8 mouse cellular contexts compared by ENCODE assay signal in the genomic region with DNA sequence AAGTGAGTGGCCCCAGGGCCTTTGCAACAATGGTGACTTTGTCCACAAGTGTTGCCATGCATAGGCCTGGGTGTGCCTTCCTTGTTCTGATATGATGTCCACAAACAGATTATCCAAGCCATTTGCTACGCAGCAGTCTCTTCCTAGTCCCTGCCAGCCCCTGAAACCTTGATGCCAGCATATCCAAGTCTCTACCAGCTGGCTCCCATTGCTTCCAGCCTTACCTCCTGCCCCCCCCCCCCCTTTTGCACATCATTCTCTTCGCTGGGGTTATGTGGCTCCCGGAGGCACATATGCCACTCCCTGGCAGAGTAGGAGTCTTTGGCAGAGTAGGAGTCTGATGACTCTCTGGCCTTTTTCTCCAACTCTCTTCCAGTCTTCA. TPM values are rescaled to one million over a fixed set of nuclear protein-coding genes. Genes with fewer than 3 reads are reported as not detected.
DNase-seq lines count a peak whose midpoint lies in the region; ATAC-seq and TF ChIP-seq lines count a peak whose summit lies in the region.

No protein-coding gene starts in this region.

- H3K9me3 ChIP-seq in lung, embryonic 15.5 days: no peaks in the 10 kb centered on the region
- no peaks in the 10 kb centered on the region for H3K9me3 ChIP-seq in limb, embryonic 10.5 days (replicated peaks)

- peaks cover 8% of the 10 kb centered on the region; the same call in 1 of the 2 replicates for H3K27me3 ChIP-seq in lung, embryonic 15.5 days
- H3K27me3 ChIP-seq in limb, embryonic 10.5 days (ENCODE audit: low read depth, poor library complexity, severe bottlenecking): peaks cover 65% of the 10 kb centered on the region

- peak overlapping the region; percentile 34; the same call in 1 of the 2 replicates for H3K9ac ChIP-seq in lung, embryonic 15.5 days

- peak; percentile 26 for DNase-seq in cerebellum, adult 11-12 months
- no peak for DNase-seq in cerebellum, adult 18-20 months
- DNase-seq in lung, postnatal 14 days: no peak
- no peak for DNase-seq in limb, embryonic 10.5 days (ENCODE audit: low spot score)
- no peak for DNase-seq in thymus, postnatal 25 days

- no peaks in the 10 kb centered on the region for H3K4me1 ChIP-seq in lung, embryonic 15.5 days
- peaks cover 15% of the 10 kb centered on the region for H3K4me1 ChIP-seq in limb, embryonic 10.5 days
- peaks cover 16% of the 10 kb centered on the region for H3K4me1 ChIP-seq in olfactory bulb, adult 2 months (ENCODE audit: control insufficient read depth, insufficient read depth, low read length)

- TF ChIP-seq POLR2A in olfactory bulb, adult 2 months (IDR thresholded peaks at IDR 0.05; ENCODE audit: insufficient read depth, low read depth, low read length): no peak

- TF ChIP-seq CTCF in olfactory bulb, adult 2 months (IDR thresholded peaks at IDR 0.05; ENCODE audit: insufficient read depth, low read depth, low read length): no peak

- no peak overlapping the region for H3K27ac ChIP-seq in lung, embryonic 15.5 days
- peak overlapping the region; percentile 75; the same call in 1 of the 2 replicates for H3K27ac ChIP-seq in limb, embryonic 10.5 days
- peak overlapping the region; percentile 87 for H3K27ac ChIP-seq in olfactory bulb, adult 2 months (ENCODE audit: insufficient read depth, low read depth, low read length)

- 61% methylated on average over 3 of the region's 3 CpGs for WGBS in lung, embryonic 15.5 days
- WGBS in limb, embryonic 10.5 days: 73% methylated on average over 3 of the region's 3 CpGs
- 16% methylated on average over 3 of the region's 3 CpGs for WGBS in olfactory bulb, adult 2 months

- ATAC-seq in lung, embryonic 15.5 days (ENCODE audit: borderline replicate concordance, extremely low read depth, low FRiP score, low TSS enrichment): no peak
- ATAC-seq in monocyte, adult 5-6 weeks (replicated peaks; ENCODE audit: insufficient number of reproducible peaks, low FRiP score, low TSS enrichment, poor library complexity, severe bottlenecking): no peak

- no peaks in the 10 kb centered on the region for H3K36me3 ChIP-seq in lung, embryonic 15.5 days
- H3K36me3 ChIP-seq in limb, embryonic 10.5 days: no peaks in the 10 kb centered on the region

- H3K4me2 ChIP-seq in lung, embryonic 15.5 days: peak overlapping the region; percentile 80

- peak overlapping the region; percentile 44 for H3K4me3 ChIP-seq in lung, embryonic 15.5 days
- peak overlapping the region; percentile 60 for H3K4me3 ChIP-seq in limb, embryonic 10.5 days
- H3K4me3 ChIP-seq in olfactory bulb, adult 2 months (ENCODE audit: insufficient read depth, low read depth, low read length): peak overlapping the region; percentile 62

RNA-seq across cellular contexts. Expression of gene Pnck, which starts 0.4 kb away (rescaled TPM):
- polyA plus RNA-seq in lung, embryonic 15.5 days (2015; fragmentation: Nextera tagmentation; extraction: Ambion mirVana): 15.7 and 16.1 TPM in 2 replicates
- polyA plus RNA-seq in limb, embryonic 10.5 days (2016; fragmentation: Nextera tagmentation; extraction: Ambion mirVana): 3.7 and 7.7 TPM in 2 replicates
- not detected in 2 replicates for polyA plus RNA-seq in olfactory bulb, adult 2 months (2012; ENCODE audit: insufficient read depth, insufficient read length, low replicate concordance, missing spikeins)
- 0.97 TPM in 1 of 3 replicates, not detected in the others for total RNA-seq in monocyte, adult 5-6 weeks (2017)

RNA-seq across cellular contexts. Expression of gene Slc6a8, which starts 12.7 kb away (rescaled TPM):
- polyA plus RNA-seq in lung, embryonic 15.5 days (2015; fragmentation: Nextera tagmentation; extraction: Ambion mirVana): 6.2 and 6.6 TPM in 2 replicates
- polyA plus RNA-seq in limb, embryonic 10.5 days (2016; fragmentation: Nextera tagmentation; extraction: Ambion mirVana): 4.4 and 6.1 TPM in 2 replicates
- 112 TPM in 1 of 2 replicates, not detected in the other for polyA plus RNA-seq in olfactory bulb, adult 2 months (2012; ENCODE audit: insufficient read depth, insufficient read length, low replicate concordance, missing spikeins)
- 0.49 TPM in 1 of 3 replicates, not detected in the others for total RNA-seq in monocyte, adult 5-6 weeks (2017)

RNA-seq across cellular contexts. Expression of gene Dusp9, which starts 21.1 kb away (rescaled TPM):
- 11.1 and 13.0 TPM in 2 replicates for polyA plus RNA-seq in lung, embryonic 15.5 days (2015; fragmentation: Nextera tagmentation; extraction: Ambion mirVana)
- polyA plus RNA-seq in limb, embryonic 10.5 days (2016; fragmentation: Nextera tagmentation; extraction: Ambion mirVana): 113 and 153 TPM in 2 replicates
- not detected in 2 replicates for polyA plus RNA-seq in olfactory bulb, adult 2 months (2012; ENCODE audit: insufficient read depth, insufficient read length, low replicate concordance, missing spikeins)
- not detected in 3 replicates for total RNA-seq in monocyte, adult 5-6 weeks (2017)

RNA-seq across cellular contexts. Expression of gene Bcap31, which starts 55.7 kb away (rescaled TPM):
- 287 and 292 TPM in 2 replicates for polyA plus RNA-seq in lung, embryonic 15.5 days (2015; fragmentation: Nextera tagmentation; extraction: Ambion mirVana)
- polyA plus RNA-seq in limb, embryonic 10.5 days (2016; fragmentation: Nextera tagmentation; extraction: Ambion mirVana): 159 and 174 TPM in 2 replicates
- polyA plus RNA-seq in olfactory bulb, adult 2 months (2012; ENCODE audit: insufficient read depth, insufficient read length, low replicate concordance, missing spikeins): 255 TPM in 1 of 2 replicates, not detected in the other
- total RNA-seq in monocyte, adult 5-6 weeks (2017): 223 to 253 TPM (median 241 TPM) in 3 replicates

RNA-seq across cellular contexts. Expression of gene Abcd1, which starts 56.1 kb away (rescaled TPM):
- 23.3 and 25.1 TPM in 2 replicates for polyA plus RNA-seq in lung, embryonic 15.5 days (2015; fragmentation: Nextera tagmentation; extraction: Ambion mirVana)
- 9.2 and 12.7 TPM in 2 replicates for polyA plus RNA-seq in limb, embryonic 10.5 days (2016; fragmentation: Nextera tagmentation; extraction: Ambion mirVana)
- not detected in 2 replicates for polyA plus RNA-seq in olfactory bulb, adult 2 months (2012; ENCODE audit: insufficient read depth, insufficient read length, low replicate concordance, missing spikeins)
- 23.6 to 41.6 TPM (median 26.6 TPM) in 3 replicates for total RNA-seq in monocyte, adult 5-6 weeks (2017)

Comparison
In these comparisons a context has a peak if more than half of its experiments do, and no peak if none do; other contexts are left out.
1. RNA of gene Dusp9, which starts 21.1 kb away (polyA plus RNA-seq): 113 to 153 TPM in limb, embryonic 10.5 days and 11.1 to 13.0 TPM in lung, embryonic 15.5 days; not detected in olfactory bulb, adult 2 months; every median in the first group is over 10 times any median in the second.
2. Peak in every context shown above with its lines, with median percentiles within 50 percentile points of each other: H3K4me3 ChIP-seq.